Mouse (Mus musculus) forebrain, postnatal 0 days (tissue): ENCODE measurements around the gene Bcl7b. TPM values are rescaled to one million over a fixed set of nuclear protein-coding genes. Genes with fewer than 3 reads are reported as not detected.

Experiments used
- ATAC-seq: fragments of 200-750 bp; cut with Nextera tagmentation; 2 replicates; pipeline ENCODE4 v1.8.0; 2017; ENCODE audit warnings: mild to moderate bottlenecking, moderate library complexity
- DNase-seq: peaks from one replicate; pipeline ENCODE4 v3.0.0-alpha.2; 2015
- H3K27ac ChIP-seq: fragments of 300-500 bp; sonication (generic); 2 replicates; pipeline ENCODE4 v1.5.1; 2014; ENCODE audit warnings: low read depth, mild to moderate bottlenecking, antibody characterized with exemption, low read length, moderate library complexity, mixed read lengths
- H3K27me3 ChIP-seq: fragments of 300-500 bp; sonication (generic); 2 replicates; pipeline ENCODE4 v1.6.1; 2014; ENCODE audit warnings: mild to moderate bottlenecking, low read length, mixed read lengths; ENCODE audit not compliant: insufficient read depth
- H3K36me3 ChIP-seq: fragments of 300-500 bp; sonication (generic); 2 replicates; pipeline ENCODE4 v1.6.1; 2014; ENCODE audit warnings: mild to moderate bottlenecking, moderate library complexity; ENCODE audit not compliant: insufficient read depth
- H3K4me1 ChIP-seq: fragments of 300-500 bp; sonication (generic); 2 replicates; pipeline ENCODE4 v1.6.1; 2014; ENCODE audit warnings: antibody characterized with exemption; ENCODE audit not compliant: insufficient read depth
- H3K4me2 ChIP-seq: fragments of 300-500 bp; sonication (generic); 2 replicates; pipeline ENCODE4 v1.6.1; 2014; ENCODE audit warnings: low read depth, mild to moderate bottlenecking, moderate library complexity
- H3K4me3 ChIP-seq: fragments of 300-500 bp; sonication (generic); 2 replicates; pipeline ENCODE4 v1.5.1; 2014; ENCODE audit warnings: low read depth, low read length, mixed read lengths
- H3K9ac ChIP-seq: fragments of 300-500 bp; sonication (generic); 2 replicates; pipeline ENCODE4 v1.6.1; 2014; ENCODE audit warnings: mild to moderate bottlenecking
- H3K9me3 ChIP-seq: fragments of 300-500 bp; sonication (generic); 2 replicates; pipeline ENCODE4 v1.6.1; 2016; ENCODE audit warnings: low read length
- CTCF ChIP-seq: sonication (generic); IDR thresholded peaks from 2 replicates; pipeline ENCODE4 v1.5.1; 2016; ENCODE audit warnings: antibody characterized with exemption, control low read depth, low read depth
- WGBS: fragments of 180-500 bp; shearing (Covaris S2); extraction: QIAGEN DNeasy Blood & Tissue Kit; methylation state at CpG from one replicate; pipeline ENCODE4 v1.1.7; 2014; 5-methylcytosine and 5-hydroxymethylcytosine counted together
- polyA plus RNA-seq: library from polyadenylated mRNA; unstranded; fragments of >200 nt; fragmentation: Nextera tagmentation; extraction: Ambion mirVana; gene quantifications from 2 replicates; pipeline ENCODE4 v1.2.1, GENCODE M21; 2015
- total RNA-seq: library from RNA; depleted of rRNA; stranded (reverse); fragments of >200 nt; gene quantifications from 2 replicates; pipeline ENCODE4 v1.2.3, GENCODE M21; 2014

Bcl7b gene
- total and polyA plus RNA-seq, 2 experiments from 2014 or later: 31.4 to 42.6 TPM

- ATAC-seq (peak; percentile 96), DNase-seq (peak; percentile 97)
- Histone ChIP-seq H3K9ac (peak within 1 kb of the TSS; percentile 64), H3K9me3 (no peaks in the 10 kb centered on the region), H3K36me3 (peaks cover 3% of the 10 kb centered on the region; the same call in 1 of the 2 replicates), H3K27me3 (no peaks in the 10 kb centered on the region), H3K4me3 (peak within 1 kb of the TSS; percentile 68), H3K4me1 (0 out of 2 replicates have a peak, but pooled peaks cover 2% of the 10 kb centered on the region), H3K27ac (peak within 1 kb of the TSS; percentile 75), H3K4me2 (peak within 1 kb of the TSS; percentile 81)
- peak; percentile 5; the same call in 1 of the 2 replicates for TF ChIP-seq CTCF
- WGBS: under 1% methylated on average over 63 of the region's 63 CpGs
Measured at GRCm38 (mm10) chr5:135149053-135149819, 18.8 kb upstream of the Bcl7b start, which contains the start of gene Tbl2. Tbl2 (plus strand) TSS chr5:135149657.

- Histone ChIP-seq H3K4me1 (0 out of 2 replicates have a peak, but pooled peaks cover 2% of the 10 kb centered on the region), H3K9ac (peak overlapping the region; percentile 64), H3K4me3 (peak overlapping the region; percentile 68), H3K27me3 (no peaks in the 10 kb centered on the region), H3K36me3 (peaks cover 4% of the 10 kb centered on the region; the same call in 1 of the 2 replicates), H3K9me3 (no peaks in the 10 kb centered on the region), H3K27ac (peak overlapping the region; percentile 57; the same call in 1 of the 2 replicates), H3K4me2 (peak overlapping the region; percentile 81)
- no peak for DNase-seq
- ATAC-seq: no peak
- under 1% methylated on average over 23 of the region's 23 CpGs for WGBS
- no peak for TF ChIP-seq CTCF
Measured at GRCm38 (mm10) chr5:135149820-135150178, 18.3 kb upstream of the Bcl7b start.

GRCm38 (mm10) chr5:135156496-135156895 lies 11.6 kb upstream of the Bcl7b start:
- H3K9ac ChIP-seq: no peak overlapping the region
- H3K27me3 ChIP-seq: no peaks in the 10 kb centered on the region
- WGBS: 98% methylated on average over 4 of the region's 4 CpGs
- H3K4me1 ChIP-seq: no peaks in the 10 kb centered on the region
- H3K4me3 ChIP-seq: no peak overlapping the region
- H3K9me3 ChIP-seq: no peaks in the 10 kb centered on the region
- DNase-seq: no peak
- 0 out of 2 replicates have a peak, but pooled peaks have one; percentile 4 for TF ChIP-seq CTCF
- H3K27ac ChIP-seq: no peak overlapping the region
- H3K36me3 ChIP-seq: peaks cover 50% of the 10 kb centered on the region
- ATAC-seq: no peak
- H3K4me2 ChIP-seq: no peak overlapping the region

GRCm38 (mm10) chr5:135161221-135161620 lies 6.9 kb upstream of the Bcl7b start:
- DNase-seq (peak; percentile 22), ATAC-seq (peak; percentile 55)
- 85% methylated on average over 4 of the region's 4 CpGs for WGBS
- Histone ChIP-seq H3K36me3 (peaks cover 35% of the 10 kb centered on the region), H3K4me1 (no peaks in the 10 kb centered on the region), H3K4me2 (no peak overlapping the region), H3K9ac (no peak overlapping the region), H3K27ac (no peak overlapping the region), H3K4me3 (no peak overlapping the region), H3K9me3 (no peaks in the 10 kb centered on the region), H3K27me3 (no peaks in the 10 kb centered on the region)
- no peak for TF ChIP-seq CTCF

DNA sequence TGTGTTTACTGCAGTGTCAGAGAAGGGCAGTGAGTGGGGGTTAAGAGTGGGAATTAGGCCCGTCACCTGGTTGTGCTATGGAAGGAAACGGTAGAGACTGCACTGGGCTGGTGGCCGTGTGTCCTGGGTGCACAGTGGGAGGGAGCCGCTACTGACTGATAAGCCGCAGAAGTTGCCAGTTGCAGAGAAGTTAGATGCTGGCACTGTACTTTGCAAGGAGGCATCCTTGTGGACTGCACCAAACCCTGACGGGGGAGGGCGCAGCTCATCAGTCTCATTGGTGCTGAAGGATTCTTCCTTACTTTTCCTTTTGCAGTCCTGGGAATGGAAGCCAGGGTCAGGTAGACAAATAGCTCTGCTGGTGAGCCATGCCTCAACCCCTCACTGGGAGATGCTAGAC lies 6.4 kb upstream of the Bcl7b start:
- H3K4me3 ChIP-seq: no peak overlapping the region
- no peak overlapping the region for H3K4me2 ChIP-seq
- no peak for TF ChIP-seq CTCF
- H3K27ac ChIP-seq: no peak overlapping the region
- peaks cover 31% of the 10 kb centered on the region for H3K36me3 ChIP-seq
- H3K9ac ChIP-seq: no peak overlapping the region
- no peaks in the 10 kb centered on the region for H3K27me3 ChIP-seq
- ATAC-seq (no peak; the same call in 1 of the 2 replicates), DNase-seq (no peak)
- WGBS: 86% methylated on average over 7 of the region's 7 CpGs
- no peaks in the 10 kb centered on the region for H3K9me3 ChIP-seq
- H3K4me1 ChIP-seq: no peaks in the 10 kb centered on the region

- no peaks in the 10 kb centered on the region for H3K9me3 ChIP-seq
- H3K27ac ChIP-seq: no peak overlapping the region
- H3K4me3 ChIP-seq: no peak overlapping the region
- WGBS: 94% methylated on average over 8 of the region's 8 CpGs
- TF ChIP-seq CTCF: no peak
- no peaks in the 10 kb centered on the region for H3K27me3 ChIP-seq
- DNase-seq (no peak), ATAC-seq (no peak)
- H3K4me2 ChIP-seq: no peak overlapping the region
- H3K4me1 ChIP-seq: no peaks in the 10 kb centered on the region
- no peak overlapping the region for H3K9ac ChIP-seq
- H3K36me3 ChIP-seq: peaks cover 24% of the 10 kb centered on the region
Measured at GRCm38 (mm10) chr5:135162361-135162760, 5.7 kb upstream of the Bcl7b start.

GRCm38 (mm10) chr5:135162821-135163220 lies 5.3 kb upstream of the Bcl7b start:
- H3K4me2 ChIP-seq: no peak overlapping the region

More at GRCm38 (mm10) chr5:135162821-135163220, 5.3 kb upstream of the Bcl7b start:
- Histone ChIP-seq H3K9ac (no peak overlapping the region), H3K4me1 (no peaks in the 10 kb centered on the region), H3K4me3 (no peak overlapping the region), H3K27ac (no peak overlapping the region), H3K36me3 (peaks cover 22% of the 10 kb centered on the region), H3K27me3 (no peaks in the 10 kb centered on the region), H3K9me3 (no peaks in the 10 kb centered on the region)
- WGBS: 93% methylated on average over 6 of the region's 6 CpGs
- ATAC-seq (no peak), DNase-seq (no peak)
- TF ChIP-seq CTCF: no peak
